Mouse (Mus musculus): ENCODE measurements at regions not wholly inside any gene's neighbourhood (a gene's known extent, or its start where the extent isn't known, plus 50 kb on each side); places are given as distances from the start of the nearest gene placed in this dataset.

- DNase-seq (ENCODE audit: low spot score) (no peak), ATAC-seq (ENCODE audit: low FRiP score) (no peak)
- Histone ChIP-seq H3K27ac (ENCODE audit: low read depth, low read length) (no peak overlapping the region), H3K27me3 (ENCODE audit: control insufficient read depth, insufficient read depth, low read length) (no peaks in the 10 kb centered on the region), H3K9me3 (ENCODE audit: control insufficient read depth, low read length) (no peaks in the 10 kb centered on the region), H3K4me3 (ENCODE audit: low read depth, low read length) (no peak overlapping the region), H3K4me1 (replicated peaks; ENCODE audit: control insufficient read depth, insufficient read depth, low read length) (no peaks in the 10 kb centered on the region), H3K9ac (ENCODE audit: low read depth, low read length) (no peak overlapping the region), H3K4me2 (replicated peaks; ENCODE audit: low read depth, low read length) (no peak overlapping the region), H3K36me3 (ENCODE audit: control insufficient read depth, insufficient read depth, low read length) (no peaks in the 10 kb centered on the region)
- 84% methylated on average over 1 of the region's 1 CpGs for WGBS
Measured at GRCm38 (mm10) chr1:137643508-137643907, 532.0 kb downstream of the Ptprc start.

- Histone ChIP-seq H3K4me1 (replicated peaks; ENCODE audit: control insufficient read depth, insufficient read depth, low read length) (no peaks in the 10 kb centered on the region), H3K9ac (ENCODE audit: low read depth, low read length) (no peak overlapping the region), H3K27me3 (ENCODE audit: control insufficient read depth, insufficient read depth, low read length) (no peaks in the 10 kb centered on the region), H3K9me3 (ENCODE audit: control insufficient read depth, low read length) (no peaks in the 10 kb centered on the region), H3K4me3 (ENCODE audit: low read depth, low read length) (no peak overlapping the region), H3K4me2 (replicated peaks; ENCODE audit: low read depth, low read length) (no peak overlapping the region), H3K27ac (ENCODE audit: low read depth, low read length) (no peak overlapping the region), H3K36me3 (ENCODE audit: control insufficient read depth, insufficient read depth, low read length) (no peaks in the 10 kb centered on the region)
- WGBS: 3% methylated on average over 7 of the region's 7 CpGs
- no peak for ATAC-seq (ENCODE audit: low FRiP score)
- DNase-seq (ENCODE audit: low spot score): peak; percentile 25
Measured at GRCm38 (mm10) chr1:137640848-137641247, 534.7 kb downstream of the Ptprc start.

- DNase-seq (ENCODE audit: low spot score) (peak; percentile 31), ATAC-seq (ENCODE audit: low FRiP score) (peak; percentile 66)
- no peaks in the 10 kb centered on the region for H3K9me3 ChIP-seq (ENCODE audit: control insufficient read depth, low read length)
Measured at GRCm38 (mm10) chr1:137636947-137637346, 538.6 kb downstream of the Ptprc start.

GRCm38 (mm10) chr1:137636321-137636944 is 539.1 kb downstream of the Ptprc start:
- H3K4me2 ChIP-seq (replicated peaks; ENCODE audit: low read depth, low read length): no peak overlapping the region
- ATAC-seq (ENCODE audit: low FRiP score) (peak; percentile 3; the same call in 1 of the 2 replicates), DNase-seq (ENCODE audit: low spot score) (peak; percentile 20)
- H3K9me3 ChIP-seq (ENCODE audit: control insufficient read depth, low read length): no peaks in the 10 kb centered on the region
- H3K27me3 ChIP-seq (ENCODE audit: control insufficient read depth, insufficient read depth, low read length): no peaks in the 10 kb centered on the region
- 0 out of 2 replicates have a peak overlapping the region, but pooled peaks have one; percentile 6 for H3K27ac ChIP-seq (ENCODE audit: low read depth, low read length)
- no peak overlapping the region for H3K9ac ChIP-seq (ENCODE audit: low read depth, low read length)
- H3K4me1 ChIP-seq (replicated peaks; ENCODE audit: control insufficient read depth, insufficient read depth, low read length): no peaks in the 10 kb centered on the region
- WGBS: 10% methylated on average over 3 of the region's 3 CpGs
- H3K36me3 ChIP-seq (ENCODE audit: control insufficient read depth, insufficient read depth, low read length): no peaks in the 10 kb centered on the region
- no peak overlapping the region for H3K4me3 ChIP-seq (ENCODE audit: low read depth, low read length)

More at GRCm38 (mm10) chr1:137636947-137637346, 538.6 kb downstream of the Ptprc start:
- Histone ChIP-seq H3K27me3 (ENCODE audit: control insufficient read depth, insufficient read depth, low read length) (no peaks in the 10 kb centered on the region), H3K9ac (ENCODE audit: low read depth, low read length) (no peak overlapping the region), H3K4me1 (replicated peaks; ENCODE audit: control insufficient read depth, insufficient read depth, low read length) (no peaks in the 10 kb centered on the region), H3K36me3 (ENCODE audit: control insufficient read depth, insufficient read depth, low read length) (no peaks in the 10 kb centered on the region), H3K4me3 (ENCODE audit: low read depth, low read length) (no peak overlapping the region), H3K27ac (ENCODE audit: low read depth, low read length) (0 out of 2 replicates have a peak overlapping the region, but pooled peaks have one; percentile 6), H3K4me2 (replicated peaks; ENCODE audit: low read depth, low read length) (no peak overlapping the region)
- WGBS: 14% methylated on average over 3 of the region's 3 CpGs

GRCm38 (mm10) chr1:137635781-137636180 is 539.7 kb downstream of the Ptprc start:
- no peak overlapping the region for H3K27ac ChIP-seq (ENCODE audit: low read depth, low read length)
- DNase-seq (ENCODE audit: low spot score): peak; percentile 18
- no peak overlapping the region for H3K4me2 ChIP-seq (replicated peaks; ENCODE audit: low read depth, low read length)
- H3K36me3 ChIP-seq (ENCODE audit: control insufficient read depth, insufficient read depth, low read length): no peaks in the 10 kb centered on the region
- 19% methylated on average over 7 of the region's 7 CpGs for WGBS
- no peak overlapping the region for H3K4me3 ChIP-seq (ENCODE audit: low read depth, low read length)
- 0 out of 2 replicates have a peak, but pooled peaks have one; percentile 55 for ATAC-seq (ENCODE audit: low FRiP score)
- H3K9me3 ChIP-seq (ENCODE audit: control insufficient read depth, low read length): no peaks in the 10 kb centered on the region
- no peaks in the 10 kb centered on the region for H3K4me1 ChIP-seq (replicated peaks; ENCODE audit: control insufficient read depth, insufficient read depth, low read length)
- no peaks in the 10 kb centered on the region for H3K27me3 ChIP-seq (ENCODE audit: control insufficient read depth, insufficient read depth, low read length)
- no peak overlapping the region for H3K9ac ChIP-seq (ENCODE audit: low read depth, low read length)

- Histone ChIP-seq H3K4me2 (replicated peaks; ENCODE audit: low read depth, low read length) (no peak overlapping the region), H3K9me3 (ENCODE audit: control insufficient read depth, low read length) (no peaks in the 10 kb centered on the region), H3K9ac (ENCODE audit: low read depth, low read length) (no peak overlapping the region), H3K4me1 (replicated peaks; ENCODE audit: control insufficient read depth, insufficient read depth, low read length) (no peaks in the 10 kb centered on the region), H3K27ac (ENCODE audit: low read depth, low read length) (no peak overlapping the region), H3K36me3 (ENCODE audit: control insufficient read depth, insufficient read depth, low read length) (no peaks in the 10 kb centered on the region), H3K4me3 (ENCODE audit: low read depth, low read length) (no peak overlapping the region), H3K27me3 (ENCODE audit: control insufficient read depth, insufficient read depth, low read length) (no peaks in the 10 kb centered on the region)
- ATAC-seq (ENCODE audit: low FRiP score): no peak
- no peak for DNase-seq (ENCODE audit: low spot score)
Measured at GRCm38 (mm10) chr1:137631546-137631945, 544.0 kb downstream of the Ptprc start.

- Histone ChIP-seq H3K36me3 (ENCODE audit: control insufficient read depth, insufficient read depth, low read length) (no peaks in the 10 kb centered on the region), H3K9ac (ENCODE audit: low read depth, low read length) (no peak overlapping the region), H3K27me3 (ENCODE audit: control insufficient read depth, insufficient read depth, low read length) (no peaks in the 10 kb centered on the region), H3K4me2 (replicated peaks; ENCODE audit: low read depth, low read length) (no peak overlapping the region), H3K4me1 (replicated peaks; ENCODE audit: control insufficient read depth, insufficient read depth, low read length) (no peaks in the 10 kb centered on the region), H3K27ac (ENCODE audit: low read depth, low read length) (no peak overlapping the region), H3K9me3 (ENCODE audit: control insufficient read depth, low read length) (no peaks in the 10 kb centered on the region), H3K4me3 (ENCODE audit: low read depth, low read length) (no peak overlapping the region)
- ATAC-seq (ENCODE audit: low FRiP score): no peak
- WGBS: 87% methylated on average over 5 of the region's 5 CpGs
- no peak for DNase-seq (ENCODE audit: low spot score)
Measured at GRCm38 (mm10) chr1:137620672-137621071, 554.8 kb downstream of the Ptprc start.

- Histone ChIP-seq H3K36me3 (ENCODE audit: control insufficient read depth, insufficient read depth, low read length) (no peaks in the 10 kb centered on the region), H3K4me1 (replicated peaks; ENCODE audit: control insufficient read depth, insufficient read depth, low read length) (no peaks in the 10 kb centered on the region), H3K27me3 (ENCODE audit: control insufficient read depth, insufficient read depth, low read length) (no peaks in the 10 kb centered on the region), H3K4me3 (ENCODE audit: low read depth, low read length) (no peak overlapping the region), H3K4me2 (replicated peaks; ENCODE audit: low read depth, low read length) (no peak overlapping the region), H3K9ac (ENCODE audit: low read depth, low read length) (no peak overlapping the region), H3K9me3 (ENCODE audit: control insufficient read depth, low read length) (no peaks in the 10 kb centered on the region), H3K27ac (ENCODE audit: low read depth, low read length) (no peak overlapping the region)
- 87% methylated on average over 2 of the region's 2 CpGs for WGBS
- DNase-seq (ENCODE audit: low spot score): no peak
- no peak for ATAC-seq (ENCODE audit: low FRiP score)
Measured at GRCm38 (mm10) chr1:137618231-137618630, 557.3 kb downstream of the Ptprc start.

GRCm38 (mm10) chr1:137617513-137617912 is 558.0 kb downstream of the Ptprc start:
- no peaks in the 10 kb centered on the region for H3K4me1 ChIP-seq (replicated peaks; ENCODE audit: control insufficient read depth, insufficient read depth, low read length)
- ATAC-seq (ENCODE audit: low FRiP score) (no peak), DNase-seq (ENCODE audit: low spot score) (no peak)
- no peak overlapping the region for H3K4me3 ChIP-seq (ENCODE audit: low read depth, low read length)
- no peak overlapping the region for H3K9ac ChIP-seq (ENCODE audit: low read depth, low read length)
- no peaks in the 10 kb centered on the region for H3K36me3 ChIP-seq (ENCODE audit: control insufficient read depth, insufficient read depth, low read length)
- 76% methylated on average over 5 of the region's 5 CpGs for WGBS
- H3K27me3 ChIP-seq (ENCODE audit: control insufficient read depth, insufficient read depth, low read length): no peaks in the 10 kb centered on the region
- no peaks in the 10 kb centered on the region for H3K9me3 ChIP-seq (ENCODE audit: control insufficient read depth, low read length)
- no peak overlapping the region for H3K4me2 ChIP-seq (replicated peaks; ENCODE audit: low read depth, low read length)
- H3K27ac ChIP-seq (ENCODE audit: low read depth, low read length): no peak overlapping the region

All from hindbrain, embryonic 11.5 days (tissue).